Mouse (Mus musculus) forebrain, embryonic 12.5 days (tissue): ENCODE results near the gene Ly6g5c. TPM values are rescaled to one million over a fixed set of nuclear protein-coding genes. Genes with fewer than 3 reads are reported as not detected.
"Not testable (repeated sequence)": the region's sequence is repeated elsewhere in the genome, so short reads cannot be mapped to it uniquely, and the experiment has no call there.

Source experiments
- ATAC-seq: fragments of 200-750 bp; cut with Nextera tagmentation; 2 replicates; pipeline ENCODE4 v1.8.0; 2017; ENCODE audit warnings: moderate TSS enrichment; ENCODE audit not compliant: low FRiP score
- H3K27ac ChIP-seq: fragments of 300-500 bp; sonication (generic); 2 replicates; pipeline ENCODE4 v1.5.1; 2016; ENCODE audit warnings: mild to moderate bottlenecking
- H3K27me3 ChIP-seq: fragments of 300-500 bp; sonication (generic); 2 replicates; pipeline ENCODE4 v1.6.1; 2016; ENCODE audit warnings: mild to moderate bottlenecking
- H3K36me3 ChIP-seq: fragments of 300-500 bp; sonication (generic); replicated peaks from 2 replicates; pipeline ENCODE4 v1.6.1; 2016; ENCODE audit warnings: mild to moderate bottlenecking
- H3K4me1 ChIP-seq: fragments of 300-500 bp; sonication (generic); 2 replicates; pipeline ENCODE4 v1.6.1; 2016
- H3K4me2 ChIP-seq: fragments of 300-500 bp; sonication (generic); 2 replicates; pipeline ENCODE4 v1.6.1; 2016; ENCODE audit warnings: mild to moderate bottlenecking, moderate library complexity
- H3K4me3 ChIP-seq: fragments of 300-500 bp; sonication (generic); replicated peaks from 2 replicates; pipeline ENCODE4 v1.5.1; 2016; ENCODE audit warnings: mild to moderate bottlenecking
- H3K9ac ChIP-seq: fragments of 300-500 bp; sonication (generic); 2 replicates; pipeline ENCODE4 v1.6.1; 2016; ENCODE audit warnings: mild to moderate bottlenecking
- H3K9me3 ChIP-seq: fragments of 300-500 bp; sonication (generic); 2 replicates; pipeline ENCODE4 v1.6.1; 2016
- WGBS: fragments of 180-500 bp; shearing (Covaris S2); methylation state at CpG from one replicate; pipeline ENCODE4 v1.1.7; 2016; 5-methylcytosine and 5-hydroxymethylcytosine counted together
- polyA plus RNA-seq: library from polyadenylated mRNA; unstranded; fragments of >200 nt; fragmentation: Nextera tagmentation; extraction: Ambion mirVana; gene quantifications from 2 replicates; pipeline ENCODE4 v1.2.1, GENCODE M21; 2016

Ly6g5c gene
- polyA plus RNA-seq, 1 experiment from 2014 or later: not detected

GRCm38 (mm10) chr17:35121871-35122303, 13.8 kb downstream of the Ly6g5c start, which contains the start of gene Csnk2b:
Gene Csnk2b, minus strand, starts transcription at chr17:35122053.
- Histone ChIP-seq H3K4me1 (peaks cover 33% of the 10 kb centered on the region), H3K4me2 (peak within 1 kb of the TSS; percentile 94), H3K9me3 (no peaks in the 10 kb centered on the region), H3K27ac (peak within 1 kb of the TSS; percentile 94), H3K36me3 (peaks cover 43% of the 10 kb centered on the region), H3K4me3 (peak within 1 kb of the TSS; percentile 98), H3K27me3 (no peaks in the 10 kb centered on the region), H3K9ac (peak within 1 kb of the TSS; percentile 98)
- whole genome bisulfite sequencing: under 1% methylated on average over 19 of the region's 19 CpGs
- peak; percentile 62 for ATAC-seq

DNA sequence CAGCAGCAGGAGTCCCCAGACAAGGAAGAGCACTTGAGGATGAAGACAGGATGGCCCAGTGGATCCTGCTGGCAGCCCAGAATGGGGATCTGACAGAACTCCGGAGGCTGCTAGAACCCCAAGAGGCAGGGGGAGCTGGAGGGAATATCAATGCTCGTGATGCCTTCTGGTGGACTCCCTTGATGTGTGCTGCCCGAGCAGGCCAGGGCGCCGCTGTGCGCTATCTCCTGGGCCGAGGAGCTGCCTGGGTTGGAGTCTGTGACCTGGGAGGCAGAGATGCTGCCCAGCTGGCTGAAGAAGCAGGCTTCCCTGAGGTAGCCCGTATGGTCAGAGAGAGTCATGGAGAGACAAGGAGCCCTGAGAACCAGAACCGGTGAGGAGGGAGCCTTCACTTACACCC, 15.2 kb downstream of the Ly6g5c start:
- not testable (repeated sequence) for H3K27ac ChIP-seq, H3K9me3 ChIP-seq, H3K4me3 ChIP-seq, H3K4me2 ChIP-seq, H3K27me3 ChIP-seq, ATAC-seq
- Histone ChIP-seq H3K36me3 (peaks cover 31% of the 10 kb centered on the region), H3K4me1 (peaks cover 43% of the 10 kb centered on the region), H3K9ac (peak overlapping the region; percentile 80; the same call in 1 of the 2 replicates)
- 95% methylated on average over 9 of the region's 9 CpGs for WGBS

DNA sequence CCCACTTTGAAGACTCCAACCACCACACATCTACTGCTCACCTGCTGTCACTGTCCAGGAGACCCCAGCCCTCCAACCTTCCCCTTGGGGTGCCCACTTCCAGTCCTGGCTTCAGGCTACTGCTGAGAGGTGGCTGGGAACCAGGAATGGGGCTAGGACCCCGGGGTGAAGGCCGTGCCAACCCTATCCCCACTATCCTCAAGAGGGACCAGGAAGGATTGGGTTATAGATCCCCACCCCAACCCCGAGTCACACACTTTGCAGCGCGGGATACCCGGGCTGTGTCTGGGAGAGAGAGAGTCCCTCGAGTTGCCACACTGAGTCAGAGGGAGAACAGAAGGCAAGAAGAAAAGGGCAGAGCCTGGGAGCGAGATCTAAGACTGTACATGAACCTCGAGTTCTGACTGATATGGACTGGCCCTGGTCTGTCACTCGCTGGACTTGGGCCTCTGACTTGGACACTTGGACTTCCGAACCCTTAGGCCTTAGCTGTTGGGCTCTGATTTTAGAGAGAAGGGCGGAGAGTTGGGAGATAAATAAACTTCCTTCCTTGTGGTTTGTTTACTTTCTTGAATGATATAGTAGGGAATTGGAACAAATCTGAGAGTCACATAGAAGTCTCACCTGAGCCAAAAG, 16.3 kb downstream of the Ly6g5c start:
- H3K27ac ChIP-seq, H3K9ac ChIP-seq, H3K4me2 ChIP-seq, ATAC-seq, H3K4me3 ChIP-seq, H3K27me3 ChIP-seq, H3K9me3 ChIP-seq: not testable (repeated sequence)
- peaks cover 43% of the 10 kb centered on the region for H3K4me1 ChIP-seq
- 93% methylated on average over 12 of the region's 12 CpGs for WGBS
- peaks cover 22% of the 10 kb centered on the region for H3K36me3 ChIP-seq

- Histone ChIP-seq H3K4me3 (no peak overlapping the region), H3K9ac (no peak overlapping the region; the same call in 1 of the 2 replicates), H3K36me3 (peaks cover 18% of the 10 kb centered on the region), H3K27me3 (no peaks in the 10 kb centered on the region), H3K4me1 (peaks cover 37% of the 10 kb centered on the region), H3K27ac (no peak overlapping the region), H3K9me3 (no peaks in the 10 kb centered on the region), H3K4me2 (0 out of 2 replicates have a peak overlapping the region, but pooled peaks have one; percentile 76)
- no peak for ATAC-seq
- 83% methylated on average over 1 of the region's 1 CpGs for WGBS
These were observed 17.0 kb downstream of the Ly6g5c start for GRCm38 (mm10) chr17:35125081-35125480.

DNA sequence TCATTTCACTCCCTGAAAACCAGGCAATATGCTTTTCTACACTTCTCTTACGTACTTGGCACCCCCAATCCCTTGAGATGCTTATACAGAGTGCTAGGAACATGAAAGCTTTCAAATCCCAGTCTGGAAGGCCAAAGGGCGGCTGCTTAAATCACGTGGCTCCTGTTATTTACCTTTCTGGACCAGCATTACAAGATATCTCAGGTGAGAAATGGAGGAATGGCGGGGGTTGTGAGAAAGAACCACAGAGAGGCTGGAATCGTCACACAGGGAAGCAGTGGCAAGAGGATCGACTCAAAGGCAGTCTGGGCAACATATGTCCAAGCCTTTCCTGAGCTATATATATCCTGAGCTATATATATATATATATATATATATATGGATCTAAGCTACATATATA, 17.5 kb downstream of the Ly6g5c start:
- Histone ChIP-seq H3K4me2 (peak overlapping the region; percentile 76), H3K9me3 (no peaks in the 10 kb centered on the region), H3K27me3 (no peaks in the 10 kb centered on the region), H3K36me3 (peaks cover 18% of the 10 kb centered on the region), H3K4me3 (peak overlapping the region; percentile 58), H3K9ac (peak overlapping the region; percentile 77), H3K27ac (no peak overlapping the region), H3K4me1 (peaks cover 32% of the 10 kb centered on the region)
- no peak for ATAC-seq
- WGBS: 39% methylated on average over 6 of the region's 6 CpGs

DNA sequence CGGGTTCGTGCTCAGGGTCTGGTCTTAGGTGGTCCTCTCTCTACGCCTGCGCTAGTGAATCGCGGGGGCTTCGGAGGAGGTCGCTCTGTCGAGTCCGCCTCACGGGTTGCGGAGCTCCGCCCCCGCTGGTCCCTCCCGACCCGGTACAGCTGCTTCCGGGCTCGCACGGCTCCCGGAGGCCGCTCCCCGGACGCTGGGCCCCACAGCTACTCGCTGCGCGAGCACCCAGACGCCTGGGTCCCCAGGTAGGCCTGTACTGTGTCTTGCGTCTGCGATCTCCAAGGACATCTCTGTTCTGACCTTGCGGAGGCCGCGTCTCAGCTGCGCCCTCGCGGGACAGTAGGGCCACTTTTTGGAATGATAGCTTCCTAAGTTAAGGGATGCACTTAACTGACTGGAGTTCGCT, 18.1 kb downstream of the Ly6g5c start, which contains the start of gene D17H6S53E:
D17H6S53E (plus strand) TSS at position 168 of the 406 bp plus-strand sequence.
- Histone ChIP-seq H3K9me3 (no peaks in the 10 kb centered on the region), H3K4me1 (peaks cover 31% of the 10 kb centered on the region), H3K27me3 (no peaks in the 10 kb centered on the region), H3K4me2 (peak within 1 kb of the TSS; percentile 76), H3K36me3 (peaks cover 23% of the 10 kb centered on the region), H3K4me3 (peak within 1 kb of the TSS; percentile 58), H3K9ac (peak within 1 kb of the TSS; percentile 77), H3K27ac (peak within 1 kb of the TSS; percentile 68)
- WGBS: 0% methylated on average over 35 of the region's 36 CpGs
- ATAC-seq: peak; percentile 21; the same call in 1 of the 2 replicates

DNA sequence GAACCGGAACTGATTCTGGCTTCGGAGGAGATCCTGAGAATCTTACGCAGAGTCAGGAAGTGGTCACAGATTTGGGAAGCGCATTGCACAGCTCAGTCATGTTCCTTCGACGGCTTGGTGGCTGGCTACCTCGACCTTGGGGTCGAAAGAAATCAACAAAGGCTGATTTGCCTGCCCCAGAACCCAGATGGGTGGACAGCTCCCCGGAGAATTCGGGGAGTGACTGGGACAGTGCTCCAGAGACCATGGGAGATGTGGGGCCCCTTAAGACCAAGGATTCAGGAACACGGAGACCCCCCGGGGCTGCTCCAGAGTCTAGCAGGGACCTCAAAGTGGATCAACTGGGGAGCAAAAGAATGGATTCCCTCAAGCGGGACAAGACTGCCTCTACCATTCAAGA, 18.9 kb downstream of the Ly6g5c start:
- Histone ChIP-seq H3K27me3 (no peaks in the 10 kb centered on the region), H3K27ac (no peak overlapping the region), H3K9ac (peak overlapping the region; percentile 77), H3K4me3 (peak overlapping the region; percentile 58), H3K4me2 (peak overlapping the region; percentile 76), H3K36me3 (peaks cover 23% of the 10 kb centered on the region), H3K9me3 (no peaks in the 10 kb centered on the region), H3K4me1 (peaks cover 31% of the 10 kb centered on the region)
- no peak for ATAC-seq
- WGBS: 79% methylated on average over 13 of the region's 13 CpGs

DNA sequence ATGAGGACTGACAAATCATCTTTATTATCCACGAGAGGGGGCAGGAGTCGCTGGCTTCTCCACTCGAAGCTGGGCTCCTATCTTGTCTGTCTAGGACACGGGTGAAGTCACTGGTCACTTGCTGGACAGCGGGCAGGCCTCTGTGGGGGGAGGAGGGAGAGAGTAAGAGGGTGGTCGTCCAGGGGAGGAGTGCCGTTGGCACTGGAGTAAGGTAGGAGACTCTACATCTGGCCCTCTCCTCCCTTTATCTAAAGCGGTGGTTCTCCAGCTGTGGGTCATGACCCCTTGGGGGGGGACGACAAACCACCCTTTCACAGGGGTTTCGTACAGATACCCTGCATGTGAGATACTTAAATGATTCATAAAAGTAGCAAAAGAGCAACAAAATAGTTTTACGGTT, 20.9 kb downstream of the Ly6g5c start:
- H3K9ac ChIP-seq: no peak overlapping the region
- no peaks in the 10 kb centered on the region for H3K9me3 ChIP-seq
- H3K4me1 ChIP-seq: peaks cover 24% of the 10 kb centered on the region
- H3K4me2 ChIP-seq: no peak overlapping the region
- WGBS: 73% methylated on average over 11 of the region's 11 CpGs
- no peak overlapping the region for H3K27ac ChIP-seq
- ATAC-seq: no peak
- H3K36me3 ChIP-seq: peaks cover 17% of the 10 kb centered on the region
- no peaks in the 10 kb centered on the region for H3K27me3 ChIP-seq
- H3K4me3 ChIP-seq: no peak overlapping the region; the same call in 1 of the 2 replicates

DNA sequence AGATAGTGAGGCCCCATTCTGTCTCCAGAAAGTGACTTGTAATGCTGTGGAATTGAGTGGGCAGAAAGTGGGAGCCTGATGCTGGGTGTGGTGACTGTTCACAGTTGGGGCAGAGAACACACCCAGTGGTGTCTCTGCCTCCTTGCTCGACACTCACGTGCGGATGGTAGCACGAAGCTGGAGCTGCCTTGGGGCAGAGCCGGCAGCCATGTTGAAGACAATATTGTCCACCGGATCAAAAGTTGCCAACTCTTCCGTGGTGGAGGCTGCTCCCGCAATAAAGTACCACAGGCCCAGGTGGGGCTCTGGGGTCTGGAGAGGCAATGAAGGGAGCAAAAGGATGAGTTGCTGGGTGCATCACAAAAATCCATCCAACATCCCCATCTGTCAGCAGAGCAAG, 23.0 kb downstream of the Ly6g5c start:
- no peak overlapping the region for H3K4me3 ChIP-seq
- H3K36me3 ChIP-seq: peaks cover 5% of the 10 kb centered on the region; the same call in 1 of the 2 replicates
- H3K4me1 ChIP-seq: peaks cover 18% of the 10 kb centered on the region
- 90% methylated on average over 8 of the region's 8 CpGs for WGBS
- ATAC-seq: no peak
- no peaks in the 10 kb centered on the region for H3K9me3 ChIP-seq
- H3K4me2 ChIP-seq: no peak overlapping the region
- no peak overlapping the region for H3K27ac ChIP-seq
- no peak overlapping the region for H3K9ac ChIP-seq
- no peaks in the 10 kb centered on the region for H3K27me3 ChIP-seq

DNA sequence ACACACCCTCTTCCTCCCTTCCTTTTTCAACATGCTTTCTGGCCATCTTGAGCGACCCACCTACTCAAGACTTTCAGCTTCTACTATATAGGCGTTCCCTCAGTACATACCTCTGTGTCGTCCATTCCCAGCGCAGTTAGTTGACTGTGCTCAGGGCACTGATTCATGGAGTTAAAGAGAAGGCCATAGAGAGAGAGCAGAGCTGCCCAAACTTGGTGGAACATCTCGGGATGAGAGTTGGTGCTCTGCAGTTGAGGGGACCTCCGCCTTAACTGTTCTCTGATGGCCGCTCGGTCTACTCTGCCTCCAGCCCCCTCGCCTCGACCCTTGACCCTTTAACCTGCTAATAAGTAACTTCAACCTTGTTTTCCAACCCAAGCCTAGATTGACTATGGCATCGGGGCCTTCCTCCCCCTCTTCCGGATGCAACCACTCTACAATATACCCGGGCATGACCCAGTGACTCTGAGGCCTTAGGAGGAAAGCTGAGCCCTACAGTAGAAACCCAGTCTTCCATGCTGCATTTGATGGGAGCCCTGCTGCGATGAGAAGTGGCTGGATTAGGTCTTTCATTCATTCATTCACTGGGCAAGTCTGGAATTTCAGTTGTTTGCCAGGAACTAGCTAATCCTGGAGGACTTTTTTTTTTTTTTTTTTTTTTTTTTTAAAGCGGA, 23.6 kb downstream of the Ly6g5c start, which contains the start of gene Apom:
Apom (minus strand) TSS at position 551 of the 674 bp plus-strand sequence.
- ATAC-seq: no peak
- WGBS: 86% methylated on average over 15 of the region's 15 CpGs
- H3K9ac ChIP-seq: no peak within 1 kb of the TSS
- no peak within 1 kb of the TSS for H3K4me2 ChIP-seq
- H3K27ac ChIP-seq: no peak within 1 kb of the TSS
- H3K9me3 ChIP-seq: no peaks in the 10 kb centered on the region
- H3K36me3 ChIP-seq: peaks cover 5% of the 10 kb centered on the region; the same call in 1 of the 2 replicates
- H3K4me1 ChIP-seq: peaks cover 20% of the 10 kb centered on the region
- no peak within 1 kb of the TSS for H3K4me3 ChIP-seq
- H3K27me3 ChIP-seq: no peaks in the 10 kb centered on the region

DNA sequence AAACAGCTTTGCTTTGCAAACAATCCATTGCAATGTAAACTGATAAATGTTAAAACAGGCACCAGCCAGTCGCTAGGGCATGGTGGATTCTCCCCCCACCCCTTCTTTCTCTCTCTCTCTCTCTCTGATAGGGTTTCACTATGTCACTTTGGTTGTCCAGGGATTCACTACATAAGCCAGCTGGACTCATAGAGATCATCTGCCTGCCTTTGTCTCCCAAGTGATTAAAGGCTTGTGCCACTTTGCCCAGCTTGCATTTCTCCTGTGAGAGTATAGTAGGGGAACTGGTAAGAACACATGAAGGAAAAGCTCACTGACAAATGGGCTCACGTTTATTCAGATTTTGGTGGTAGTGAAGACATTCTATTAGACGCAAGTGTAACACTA, 24.1 kb downstream of the Ly6g5c start:
- Histone ChIP-seq H3K27ac (no peak overlapping the region), H3K4me1 (peaks cover 20% of the 10 kb centered on the region), H3K9me3 (no peaks in the 10 kb centered on the region), H3K9ac (no peak overlapping the region), H3K4me3 (no peak overlapping the region), H3K36me3 (peaks cover 5% of the 10 kb centered on the region; the same call in 1 of the 2 replicates), H3K27me3 (no peaks in the 10 kb centered on the region), H3K4me2 (no peak overlapping the region)
- 78% methylated on average over 3 of the region's 3 CpGs for WGBS
- no peak for ATAC-seq

DNA sequence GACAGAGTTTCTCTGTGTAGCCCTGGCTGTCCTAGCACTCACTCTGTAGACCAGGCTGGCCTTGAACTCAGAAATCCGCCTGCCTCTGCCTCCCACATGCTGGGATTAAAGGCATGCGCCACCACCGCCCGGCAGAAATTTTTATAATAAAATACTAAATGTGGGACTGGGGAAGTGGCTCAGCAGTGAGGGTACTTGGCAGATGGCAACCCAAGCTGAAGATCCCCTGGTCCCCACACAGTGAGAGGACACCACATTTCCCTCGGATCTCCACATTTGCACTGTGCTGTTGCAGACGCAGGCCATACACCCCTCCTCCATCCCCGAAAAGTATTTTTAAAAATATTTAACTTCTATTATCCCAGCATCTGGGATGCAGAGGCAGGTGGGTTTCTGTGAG, 25.4 kb downstream of the Ly6g5c start:
- Histone ChIP-seq H3K4me3 (no peak overlapping the region), H3K9me3 (no peaks in the 10 kb centered on the region), H3K9ac (no peak overlapping the region), H3K36me3 (peaks cover 9% of the 10 kb centered on the region), H3K4me2 (no peak overlapping the region), H3K4me1 (peaks cover 26% of the 10 kb centered on the region), H3K27ac (no peak overlapping the region), H3K27me3 (no peaks in the 10 kb centered on the region)
- 96% methylated on average over 7 of the region's 7 CpGs for WGBS
- ATAC-seq: no peak
